Mouse (Mus musculus): ENCODE results near the gene Vmn2r74. TPM values are rescaled to one million over a fixed set of nuclear protein-coding genes. Genes with fewer than 3 reads are reported as not detected.

The Vmn2r74 gene
- total RNA-seq (2021): not detected

DNA sequence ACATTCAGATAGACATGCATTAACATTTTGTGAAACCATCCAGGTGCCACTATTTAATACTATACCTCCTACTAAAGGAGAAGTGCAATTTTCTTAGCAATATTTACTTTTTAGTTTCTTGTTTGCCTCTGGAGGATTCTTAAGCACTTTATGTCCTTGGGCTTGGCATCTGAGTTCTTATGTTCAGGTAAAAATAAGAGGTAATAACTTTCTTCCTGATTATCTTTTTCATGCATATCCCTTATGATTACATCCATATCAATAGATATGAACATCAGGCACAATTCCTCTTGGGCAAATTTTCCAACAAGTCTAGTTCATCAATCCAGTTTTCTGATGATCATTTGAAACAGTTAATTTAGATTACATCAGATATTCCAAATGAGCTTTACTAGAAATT is at the start of gene Vmn2r74:
Vmn2r74 (minus strand) TSS at position 101 of the 400 bp plus-strand sequence.
- DNase-seq (ENCODE audit: extremely low spot score in 1 of 2, low spot score in 1 of 2): no peak

DNA sequence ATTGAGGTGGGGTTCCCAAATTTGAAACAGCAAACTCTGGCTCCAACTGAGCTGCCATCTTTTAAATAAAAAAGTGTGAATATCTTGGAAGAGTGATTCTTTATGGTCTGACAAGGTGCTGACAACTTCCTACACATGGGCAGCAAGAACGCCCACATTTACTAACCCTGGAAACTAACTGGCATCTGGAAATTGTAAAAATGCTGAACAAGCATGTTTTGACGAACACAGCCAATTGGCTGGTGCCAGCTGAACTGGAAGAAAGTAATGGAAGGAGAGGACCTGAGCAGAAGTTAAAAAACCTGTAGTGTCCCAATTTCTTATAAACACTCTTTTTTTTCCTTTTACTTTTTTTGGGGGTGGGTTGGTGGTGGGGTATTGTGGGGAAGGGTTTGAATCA is 46.1 kb upstream of the Vmn2r74 start:
- no peak for DNase-seq (ENCODE audit: extremely low spot score in 1 of 2, low spot score in 1 of 2)

Other genes starting within 250 kb of the Vmn2r74 start
- gene Vmn2r72, start 206.5 kb downstream of the Vmn2r74 start, total RNA-seq (2021): not detected
- not detected for gene Vmn2r73, start 85.4 kb downstream of the Vmn2r74 start, total RNA-seq (2021)
- not detected for gene Vmn2r75, start 210.1 kb upstream of the Vmn2r74 start, total RNA-seq (2021)

Data from layer of hippocampus, postnatal 25 days (tissue).